Mouse (Mus musculus): Measurements from ENCODE around the gene Vmn2r55.
"Not testable (repeated sequence)": the region's sequence is repeated elsewhere in the genome, so short reads cannot be mapped to it uniquely, and the experiment has no call there.

Vmn2r55 gene

GRCm38 (mm10) chr7:12684903-12685302, at the start of gene Vmn2r55:
TSS of gene Vmn2r55 (minus strand) at chr7:12685003.
- DNase-seq (ENCODE audit: extremely low spot score), result not testable (repeated sequence)

GRCm38 (mm10) chr7:12640219-12640618, 44.6 kb downstream of the Vmn2r55 start, which contains the start of gene Vmn2r54:
TSS of gene Vmn2r54 (minus strand) at chr7:12640319.
- not testable (repeated sequence) for DNase-seq (ENCODE audit: extremely low spot score)

GRCm38 (mm10) chr7:12608688-12609087, 76.1 kb downstream of the Vmn2r55 start, which contains the start of gene Vmn2r53:
TSS of gene Vmn2r53 (minus strand) at chr7:12608788.
- no peak for DNase-seq (ENCODE audit: extremely low spot score)
